Mouse (Mus musculus): ENCODE measurements around the gene Lcmt1.

Lcmt1 gene

DNA sequence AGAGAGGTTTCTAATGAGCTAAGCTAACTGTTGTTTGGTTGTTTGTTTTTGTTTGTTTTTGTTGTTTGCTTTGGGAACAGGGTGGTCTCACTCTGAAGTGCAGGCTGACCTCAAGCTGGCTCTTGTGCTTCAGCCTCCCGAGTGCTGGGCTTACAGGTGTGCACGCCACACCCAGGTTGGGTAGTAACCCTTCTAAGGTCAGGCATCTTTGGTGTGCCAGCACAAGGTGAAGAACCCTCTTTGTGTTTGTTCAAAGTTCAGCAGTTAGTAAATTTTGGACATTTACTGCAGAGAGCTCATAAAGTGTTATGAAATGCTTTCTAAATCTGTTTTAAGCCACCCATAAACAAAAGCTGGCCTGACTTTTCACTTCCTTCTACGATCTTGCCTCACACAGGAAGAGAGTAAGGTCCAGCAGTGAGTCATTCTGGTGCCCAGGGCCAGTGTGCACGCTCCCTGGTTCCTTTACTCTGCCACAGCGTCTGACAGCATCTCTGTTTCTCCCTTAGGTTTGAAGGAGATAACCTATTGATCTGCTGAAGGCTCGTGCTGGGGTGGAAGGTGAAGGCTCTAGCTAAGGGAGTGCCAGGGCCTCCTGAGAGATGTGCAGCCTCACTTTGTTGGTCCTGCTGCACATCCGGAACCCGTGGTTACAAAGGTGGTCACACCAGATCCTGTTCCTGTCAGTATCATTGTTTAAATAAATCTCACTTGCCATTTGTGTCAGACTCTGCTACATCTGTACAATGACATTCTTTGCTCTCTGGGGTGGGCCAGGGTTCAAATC is 60.2 kb downstream of the Lcmt1 start:
- in situ Hi-C loops (cut with MboI; ENCODE audit: low pct_unique_long_range_greater_than_20kb in 1 of 2, low sequenced_read_pairs in 2 of 2, unreplicated experiment in 1 of 2), result no loop called here

DNA sequence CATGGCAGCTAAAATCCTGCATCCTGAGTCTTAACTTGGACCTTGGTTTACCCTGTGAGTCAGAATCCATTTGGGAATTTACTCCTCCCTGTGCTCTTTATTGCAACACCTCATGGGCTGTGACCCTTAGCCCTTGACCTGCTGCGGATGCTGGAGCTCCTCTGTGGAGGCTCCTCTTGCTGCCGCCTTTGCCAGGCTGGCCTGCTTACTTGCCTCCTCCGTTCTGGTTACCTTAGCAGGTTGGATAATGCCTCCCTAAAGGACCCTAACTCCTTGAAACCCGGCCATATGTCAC is 60.8 kb downstream of the Lcmt1 start:
- in situ Hi-C loops (cut with MboI; ENCODE audit: low pct_unique_long_range_greater_than_20kb in 1 of 2, low sequenced_read_pairs in 2 of 2, unreplicated experiment in 1 of 2), result no loop called here

DNA sequence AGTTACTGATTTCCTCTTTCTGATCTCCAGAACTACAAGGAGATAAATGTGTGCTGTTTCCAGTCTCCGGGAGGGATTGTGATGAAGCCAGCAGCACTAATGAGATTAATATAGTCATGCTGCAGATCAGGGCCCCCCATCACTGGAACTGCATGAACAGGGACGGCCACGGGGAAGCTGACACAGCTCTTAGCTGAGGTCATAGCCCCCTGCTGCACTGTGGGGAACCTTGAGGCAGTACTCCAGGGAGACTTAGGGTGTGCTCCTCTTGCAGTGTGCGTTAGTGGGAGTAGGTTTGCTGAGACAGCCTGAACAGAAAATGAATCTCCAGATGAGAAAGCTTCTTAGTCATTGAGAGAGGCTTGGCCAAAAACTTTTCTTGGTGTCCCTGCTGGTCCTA is 61.6 kb downstream of the Lcmt1 start:
- in situ Hi-C loops (cut with MboI; ENCODE audit: low pct_unique_long_range_greater_than_20kb in 1 of 2, low sequenced_read_pairs in 2 of 2, unreplicated experiment in 1 of 2), result no loop called here

DNA sequence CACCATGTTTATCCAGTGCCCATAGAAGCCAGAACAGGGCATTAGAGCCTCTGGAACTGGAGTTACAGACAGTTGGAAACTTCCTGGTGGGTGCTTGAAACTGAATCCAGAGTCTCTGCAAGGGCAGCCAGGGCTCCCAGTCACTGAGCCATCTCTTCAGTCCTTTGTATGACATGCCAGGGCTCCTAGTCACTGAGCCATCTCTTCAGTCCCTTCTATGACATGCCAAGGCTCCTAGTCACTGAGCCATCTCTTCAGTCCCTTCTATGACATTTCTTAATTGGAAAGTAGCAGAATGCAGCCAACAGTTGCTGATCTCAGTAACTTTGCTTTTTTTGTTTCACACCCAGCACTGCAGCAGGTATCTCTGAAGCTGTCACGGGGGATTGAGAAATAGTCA is 72.5 kb downstream of the Lcmt1 start:
- in situ Hi-C loops (cut with MboI; ENCODE audit: low pct_unique_long_range_greater_than_20kb in 1 of 2, low sequenced_read_pairs in 2 of 2, unreplicated experiment in 1 of 2), result no loop called here

DNA sequence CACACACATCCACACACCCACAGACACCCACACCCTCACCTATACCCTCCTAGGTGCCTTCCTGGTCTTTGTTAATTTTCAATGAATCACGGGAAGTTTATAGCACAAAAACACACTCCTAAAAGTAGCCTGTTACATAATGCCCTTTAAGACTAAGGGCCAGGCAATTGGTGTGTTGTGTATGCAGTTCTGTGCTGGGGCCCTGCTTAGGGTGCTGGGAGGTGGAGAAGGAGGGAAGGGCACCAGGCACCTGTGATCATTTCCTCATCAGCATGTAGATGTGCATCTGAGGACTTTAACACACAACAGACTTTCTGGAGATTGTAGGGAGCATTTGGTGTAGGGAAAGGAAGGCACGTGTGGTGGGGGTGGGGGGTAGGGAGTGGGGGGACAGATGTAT is 79.2 kb downstream of the Lcmt1 start:
- in situ Hi-C loops (cut with MboI; ENCODE audit: low pct_unique_long_range_greater_than_20kb in 1 of 2, low sequenced_read_pairs in 2 of 2, unreplicated experiment in 1 of 2), result no loop called here

- in situ Hi-C loops (cut with MboI; ENCODE audit: low pct_unique_long_range_greater_than_20kb in 1 of 2, low sequenced_read_pairs in 2 of 2, unreplicated experiment in 1 of 2), result loop anchor here (25.0 kb wide), 1 partner anchor 412 kb away; no protein-coding TSS in a partner anchor
Measured at GRCm38 (mm10) chr7:123449676-123450075, 80.1 kb downstream of the Lcmt1 start.

DNA sequence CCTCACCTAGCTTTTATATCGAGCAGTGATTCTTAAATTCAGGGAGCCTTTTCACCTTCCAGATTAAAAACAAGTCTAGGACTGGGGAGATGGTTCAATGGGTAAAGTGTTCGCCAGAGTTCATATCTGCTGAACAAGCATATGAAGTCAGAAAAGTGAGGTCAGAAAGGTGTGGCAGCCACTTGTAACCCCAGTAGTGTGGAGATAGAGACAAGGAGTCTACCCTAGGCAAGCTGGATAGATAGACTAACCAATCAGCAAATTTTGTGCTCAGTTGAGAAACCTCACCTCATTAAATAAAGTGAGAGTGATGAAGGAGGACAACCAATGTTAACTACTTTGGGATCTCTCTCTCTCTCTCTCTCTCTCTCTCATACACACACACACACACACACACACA is 80.9 kb downstream of the Lcmt1 start:
- in situ Hi-C loops (cut with MboI; ENCODE audit: low pct_unique_long_range_greater_than_20kb in 1 of 2, low sequenced_read_pairs in 2 of 2, unreplicated experiment in 1 of 2), result loop anchor here (25.0 kb wide), 1 partner anchor 413 kb away; no protein-coding TSS in a partner anchor

DNA sequence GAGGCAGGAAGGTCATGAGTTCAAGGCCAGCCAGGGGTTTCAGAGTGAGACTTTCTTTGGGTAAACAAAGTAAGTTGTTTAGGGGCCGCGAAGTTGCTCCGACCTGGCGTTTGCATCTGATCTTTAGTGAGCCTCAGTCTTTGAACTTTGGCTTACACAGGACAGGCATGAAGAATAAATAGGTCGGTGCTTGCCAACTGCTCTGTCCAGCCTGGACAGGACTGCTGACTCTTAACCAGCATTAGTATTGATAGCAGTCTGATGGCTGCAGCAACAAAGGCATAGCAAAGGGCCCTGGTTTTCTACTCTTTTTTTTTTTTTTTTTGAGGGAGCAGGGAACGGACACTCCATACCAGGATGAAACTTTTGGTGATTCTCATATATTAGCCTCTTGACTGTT is 83.0 kb downstream of the Lcmt1 start:
- in situ Hi-C loops (cut with MboI; ENCODE audit: low pct_unique_long_range_greater_than_20kb in 1 of 2, low sequenced_read_pairs in 2 of 2, unreplicated experiment in 1 of 2), result loop anchor here (25.0 kb wide), 1 partner anchor 415 kb away; no protein-coding TSS in a partner anchor

GRCm38 (mm10) chr7:123453066-123453465 is 83.5 kb downstream of the Lcmt1 start:
- in situ Hi-C loops (cut with MboI; ENCODE audit: low pct_unique_long_range_greater_than_20kb in 1 of 2, low sequenced_read_pairs in 2 of 2, unreplicated experiment in 1 of 2), result loop anchor here (25.0 kb wide), 1 partner anchor 416 kb away; no protein-coding TSS in a partner anchor

DNA sequence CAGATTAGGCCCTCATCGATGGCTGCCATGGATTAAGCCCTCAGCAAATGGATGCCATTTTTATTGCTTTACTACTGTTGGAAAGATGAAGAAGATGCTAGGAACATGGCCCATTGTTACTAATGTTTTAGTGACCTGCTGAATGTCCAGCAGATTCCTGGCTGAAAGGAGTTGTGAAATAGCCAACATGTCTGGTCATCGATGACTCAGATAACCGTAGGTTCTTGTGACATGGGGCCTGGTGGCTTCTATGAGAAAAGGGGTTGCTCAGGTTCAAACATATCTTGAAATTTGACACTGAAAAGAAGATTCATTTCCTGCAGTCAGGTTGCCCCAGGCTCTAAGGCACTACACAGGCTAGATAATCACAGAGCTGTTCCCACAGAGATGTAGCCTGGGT is 85.5 kb downstream of the Lcmt1 start:
- in situ Hi-C loops (cut with MboI; ENCODE audit: low pct_unique_long_range_greater_than_20kb in 1 of 2, low sequenced_read_pairs in 2 of 2, unreplicated experiment in 1 of 2), result loop anchor here (25.0 kb wide), 1 partner anchor 418 kb away; no protein-coding TSS in a partner anchor

- in situ Hi-C loops (cut with MboI; ENCODE audit: low pct_unique_long_range_greater_than_20kb in 1 of 2, low sequenced_read_pairs in 2 of 2, unreplicated experiment in 1 of 2), result loop anchor here (25.0 kb wide), 1 partner anchor 421 kb away; no protein-coding TSS in a partner anchor
Measured at GRCm38 (mm10) chr7:123458309-123458708, 88.7 kb downstream of the Lcmt1 start.

- in situ Hi-C loops (cut with MboI; ENCODE audit: low pct_unique_long_range_greater_than_20kb in 1 of 2, low sequenced_read_pairs in 2 of 2, unreplicated experiment in 1 of 2), result loop anchor here (25.0 kb wide), 1 partner anchor 422 kb away; no protein-coding TSS in a partner anchor
Measured at GRCm38 (mm10) chr7:123459247-123459646, 89.7 kb downstream of the Lcmt1 start.

DNA sequence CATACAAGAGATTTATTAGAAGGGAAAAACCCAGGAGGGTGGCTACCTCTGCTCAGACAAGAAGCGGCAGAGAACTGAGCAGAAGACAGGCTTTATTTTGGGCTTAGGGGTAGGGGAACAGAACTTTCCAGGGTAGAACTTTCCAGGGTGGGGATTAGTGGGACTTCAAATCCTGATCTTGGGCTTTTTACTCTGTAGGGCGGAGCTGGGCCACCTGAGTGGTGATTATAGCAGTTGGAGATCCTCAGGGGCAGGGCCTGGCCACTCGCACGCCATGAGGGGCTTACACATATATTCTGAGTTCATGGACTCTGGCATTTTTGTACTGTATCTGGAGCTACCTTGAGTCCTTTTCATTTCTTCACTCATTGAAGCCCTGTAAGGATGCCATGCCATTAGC is 91.7 kb downstream of the Lcmt1 start:
- in situ Hi-C loops (cut with MboI; ENCODE audit: low pct_unique_long_range_greater_than_20kb in 1 of 2, low sequenced_read_pairs in 2 of 2, unreplicated experiment in 1 of 2), result loop anchor here (5.0 to 25.0 kb wide), 2 partner anchors 254 to 424 kb away; no protein-coding TSS in a partner anchor

DNA sequence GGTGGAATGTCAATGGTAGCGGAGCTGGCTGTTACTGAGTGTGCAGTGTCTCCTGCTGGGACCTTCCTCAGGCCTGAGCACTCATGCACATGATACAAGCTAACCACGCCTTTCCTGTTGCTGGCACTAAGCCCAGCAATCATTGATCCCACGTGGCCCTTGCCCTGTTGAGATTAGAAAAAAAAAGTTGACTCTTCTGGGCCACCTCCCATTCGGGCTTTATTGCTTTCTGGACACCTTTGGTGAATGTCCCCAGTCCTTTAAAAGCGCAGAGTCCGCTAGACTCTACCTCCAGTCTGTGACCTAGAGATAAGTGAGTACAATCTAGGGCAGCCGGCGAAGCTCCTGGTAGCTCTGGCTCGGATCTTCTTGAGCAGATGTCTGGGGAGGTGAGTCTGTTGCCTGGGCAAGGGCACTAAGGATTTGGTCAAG is 92.5 kb downstream of the Lcmt1 start, which contains the start of gene Aqp8:
TSS of gene Aqp8 (plus strand) at position 222 of the 432 bp plus-strand sequence.
- in situ Hi-C loops (cut with MboI; ENCODE audit: low pct_unique_long_range_greater_than_20kb in 1 of 2, low sequenced_read_pairs in 2 of 2, unreplicated experiment in 1 of 2), result loop anchor here (5.0 to 25.0 kb wide), 2 partner anchors 255 to 425 kb away; no protein-coding TSS in a partner anchor

DNA sequence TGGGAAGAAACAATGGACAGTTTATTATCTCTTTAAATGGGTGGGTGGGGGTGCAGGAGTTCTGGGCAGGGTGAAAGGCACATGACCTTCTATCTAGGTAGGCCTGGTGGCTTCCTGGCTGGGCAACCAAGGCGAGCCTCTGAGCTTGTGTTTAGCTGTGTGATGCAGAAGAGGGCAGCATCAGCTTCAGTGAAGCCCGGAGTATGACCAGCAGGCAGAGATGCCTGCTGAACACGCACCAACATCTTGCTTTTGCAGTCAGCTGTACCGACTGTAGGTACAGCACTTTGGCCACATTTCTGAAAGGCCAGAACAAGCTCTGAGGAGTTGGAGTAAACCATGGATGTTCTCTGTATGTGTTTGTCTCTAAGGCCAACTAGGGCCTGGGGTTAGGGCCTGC is 94.0 kb downstream of the Lcmt1 start:
- in situ Hi-C loops (cut with MboI; ENCODE audit: low pct_unique_long_range_greater_than_20kb in 1 of 2, low sequenced_read_pairs in 2 of 2, unreplicated experiment in 1 of 2), result loop anchor here (5.0 to 25.0 kb wide), 2 partner anchors 256 to 426 kb away; no protein-coding TSS in a partner anchor

- in situ Hi-C loops (cut with MboI; ENCODE audit: low pct_unique_long_range_greater_than_20kb in 1 of 2, low sequenced_read_pairs in 2 of 2, unreplicated experiment in 1 of 2), result loop anchor here (5.0 to 25.0 kb wide), 2 partner anchors 259 to 429 kb away; no protein-coding TSS in a partner anchor
Measured at GRCm38 (mm10) chr7:123465692-123466387, 96.3 kb downstream of the Lcmt1 start.

- in situ Hi-C loops (cut with MboI; ENCODE audit: low pct_unique_long_range_greater_than_20kb in 1 of 2, low sequenced_read_pairs in 2 of 2, unreplicated experiment in 1 of 2), result loop anchor here (5.0 to 25.0 kb wide), 2 partner anchors 261 to 431 kb away; no protein-coding TSS in a partner anchor
Measured at GRCm38 (mm10) chr7:123467961-123468360, 98.4 kb downstream of the Lcmt1 start.

Data from mouse embryonic stem cell (cell line).